Mouse (Mus musculus): ENCODE measurements around the gene Tmem108. TPM values are rescaled to one million over a fixed set of nuclear protein-coding genes. Genes with fewer than 3 reads are reported as not detected.
A peak's percentile ranks its signal among the peaks of the same experiment; 100 is the strongest.

Gene Tmem108
- polyA plus RNA-seq, 1 experiment from 2014 or later: 5.5 TPM

GRCm38 (mm10) chr9:103713230-103713629, 48.4 kb downstream of the Tmem108 start:
- peak; percentile 19; the same call in 1 of the 2 replicates for TF ChIP-seq CTCF (IDR thresholded peaks at IDR 0.05; ENCODE audit: low read depth)
- Histone ChIP-seq H3K4me2 (ENCODE audit: low read length) (no peak overlapping the region), H3K9me3 (replicated peaks; ENCODE audit: low read length) (no peaks in the 10 kb centered on the region), H3K4me3 (replicated peaks; ENCODE audit: low read depth, low read length) (no peak overlapping the region), H3K36me3 (ENCODE audit: insufficient read depth, low read length) (no peaks in the 10 kb centered on the region), H3K27me3 (ENCODE audit: insufficient read depth, low read length) (no peaks in the 10 kb centered on the region), H3K4me1 (replicated peaks; ENCODE audit: insufficient read depth, low read length) (no peaks in the 10 kb centered on the region), H3K27ac (no peak overlapping the region), H3K9ac (ENCODE audit: low read depth, low read length) (no peak overlapping the region)
- DNase-seq (ENCODE audit: low spot score) (no peak), ATAC-seq (replicated peaks; ENCODE audit: low FRiP score, low read depth) (no peak)
- WGBS: 55% methylated on average over 4 of the region's 4 CpGs

- H3K4me2 ChIP-seq (ENCODE audit: low read length): no peak overlapping the region
- H3K9ac ChIP-seq (ENCODE audit: low read depth, low read length): no peak overlapping the region
- no peak for TF ChIP-seq CTCF (IDR thresholded peaks at IDR 0.05; ENCODE audit: low read depth)
- H3K4me3 ChIP-seq (replicated peaks; ENCODE audit: low read depth, low read length): no peak overlapping the region
- no peaks in the 10 kb centered on the region for H3K9me3 ChIP-seq (replicated peaks; ENCODE audit: low read length)
- H3K4me1 ChIP-seq (replicated peaks; ENCODE audit: insufficient read depth, low read length): no peaks in the 10 kb centered on the region
- H3K36me3 ChIP-seq (ENCODE audit: insufficient read depth, low read length): no peaks in the 10 kb centered on the region
- ATAC-seq (replicated peaks; ENCODE audit: low FRiP score, low read depth) (no peak), DNase-seq (ENCODE audit: low spot score) (no peak)
- H3K27ac ChIP-seq: no peak overlapping the region
- H3K27me3 ChIP-seq (ENCODE audit: insufficient read depth, low read length): no peaks in the 10 kb centered on the region
- 54% methylated on average over 7 of the region's 7 CpGs for WGBS
Measured at GRCm38 (mm10) chr9:103712711-103713110, 48.9 kb downstream of the Tmem108 start.

- no peak for ATAC-seq (replicated peaks; ENCODE audit: low FRiP score, low read depth)
- TF ChIP-seq CTCF (IDR thresholded peaks at IDR 0.05; ENCODE audit: low read depth): no peak
- DNase-seq (ENCODE audit: low spot score): no peak
Measured at GRCm38 (mm10) chr9:103709694-103710093, 51.9 kb downstream of the Tmem108 start.

GRCm38 (mm10) chr9:103708514-103709173, 53.0 kb downstream of the Tmem108 start:
- TF ChIP-seq CTCF (IDR thresholded peaks at IDR 0.05; ENCODE audit: low read depth): no peak
- no peak overlapping the region for H3K9ac ChIP-seq (ENCODE audit: low read depth, low read length)
- H3K27ac ChIP-seq: no peak overlapping the region
- DNase-seq (ENCODE audit: low spot score) (no peak), ATAC-seq (replicated peaks; ENCODE audit: low FRiP score, low read depth) (no peak)
- 69% methylated on average over 16 of the region's 16 CpGs for WGBS
- no peak overlapping the region for H3K4me2 ChIP-seq (ENCODE audit: low read length)
- H3K9me3 ChIP-seq (replicated peaks; ENCODE audit: low read length): no peaks in the 10 kb centered on the region
- H3K4me1 ChIP-seq (replicated peaks; ENCODE audit: insufficient read depth, low read length): no peaks in the 10 kb centered on the region
- H3K4me3 ChIP-seq (replicated peaks; ENCODE audit: low read depth, low read length): no peak overlapping the region
- H3K27me3 ChIP-seq (ENCODE audit: insufficient read depth, low read length): no peaks in the 10 kb centered on the region
- no peaks in the 10 kb centered on the region for H3K36me3 ChIP-seq (ENCODE audit: insufficient read depth, low read length)

More at GRCm38 (mm10) chr9:103709694-103710093, 51.9 kb downstream of the Tmem108 start:
- 40% methylated on average over 3 of the region's 3 CpGs for WGBS
- H3K9me3 ChIP-seq (replicated peaks; ENCODE audit: low read length): no peaks in the 10 kb centered on the region
- H3K27ac ChIP-seq: no peak overlapping the region
- H3K36me3 ChIP-seq (ENCODE audit: insufficient read depth, low read length): no peaks in the 10 kb centered on the region
- H3K27me3 ChIP-seq (ENCODE audit: insufficient read depth, low read length): no peaks in the 10 kb centered on the region
- H3K4me1 ChIP-seq (replicated peaks; ENCODE audit: insufficient read depth, low read length): no peaks in the 10 kb centered on the region
- no peak overlapping the region for H3K4me2 ChIP-seq (ENCODE audit: low read length)
- no peak overlapping the region for H3K9ac ChIP-seq (ENCODE audit: low read depth, low read length)
- H3K4me3 ChIP-seq (replicated peaks; ENCODE audit: low read depth, low read length): no peak overlapping the region

- Histone ChIP-seq H3K36me3 (ENCODE audit: insufficient read depth, low read length) (no peaks in the 10 kb centered on the region), H3K9ac (ENCODE audit: low read depth, low read length) (no peak overlapping the region), H3K4me3 (replicated peaks; ENCODE audit: low read depth, low read length) (no peak overlapping the region), H3K9me3 (replicated peaks; ENCODE audit: low read length) (no peaks in the 10 kb centered on the region), H3K27me3 (ENCODE audit: insufficient read depth, low read length) (no peaks in the 10 kb centered on the region), H3K4me2 (ENCODE audit: low read length) (no peak overlapping the region), H3K4me1 (replicated peaks; ENCODE audit: insufficient read depth, low read length) (no peaks in the 10 kb centered on the region), H3K27ac (no peak overlapping the region)
- ATAC-seq (replicated peaks; ENCODE audit: low FRiP score, low read depth) (no peak), DNase-seq (ENCODE audit: low spot score) (no peak)
- no peak for TF ChIP-seq CTCF (IDR thresholded peaks at IDR 0.05; ENCODE audit: low read depth)
Measured at GRCm38 (mm10) chr9:103707857-103708256, 53.8 kb downstream of the Tmem108 start.

- WGBS: 57% methylated on average over 8 of the region's 8 CpGs
- Histone ChIP-seq H3K9me3 (replicated peaks; ENCODE audit: low read length) (no peaks in the 10 kb centered on the region), H3K9ac (ENCODE audit: low read depth, low read length) (no peak overlapping the region), H3K4me2 (ENCODE audit: low read length) (no peak overlapping the region), H3K4me1 (replicated peaks; ENCODE audit: insufficient read depth, low read length) (no peaks in the 10 kb centered on the region), H3K27me3 (ENCODE audit: insufficient read depth, low read length) (no peaks in the 10 kb centered on the region), H3K27ac (no peak overlapping the region), H3K4me3 (replicated peaks; ENCODE audit: low read depth, low read length) (no peak overlapping the region), H3K36me3 (ENCODE audit: insufficient read depth, low read length) (no peaks in the 10 kb centered on the region)
- DNase-seq (ENCODE audit: low spot score) (no peak), ATAC-seq (replicated peaks; ENCODE audit: low FRiP score, low read depth) (no peak)
- no peak for TF ChIP-seq CTCF (IDR thresholded peaks at IDR 0.05; ENCODE audit: low read depth)
Measured at GRCm38 (mm10) chr9:103707000-103707790, 54.4 kb downstream of the Tmem108 start.

All from kidney, postnatal 0 days (tissue).